Mouse (Mus musculus) heart, adult 2 months (tissue): Measurements from ENCODE around the gene Smg6. TPM values are rescaled to one million over a fixed set of nuclear protein-coding genes. Genes with fewer than 3 reads are reported as not detected.

ENCODE experiments used
- DNase-seq, 2 experiments: peaks; one replicate each; pipeline ENCODE4 v3.0.0; 2021
- H3K27ac ChIP-seq: fragments of 200-600 bp; 2 replicates; pipeline ENCODE4 v1.8.1; 2022
- H3K27me3 ChIP-seq: fragments of 200-500 bp; 2 replicates; pipeline ENCODE4 v1.6.1; 2012; ENCODE audit warnings: mild to moderate bottlenecking, low read length, inconsistent platforms, mixed read lengths; ENCODE audit not compliant: control insufficient read depth, insufficient read depth
- H3K36me3 ChIP-seq: fragments of 200-500 bp; 2 replicates; pipeline ENCODE4 v1.6.1; 2012; ENCODE audit warnings: low read length, inconsistent platforms; ENCODE audit not compliant: control insufficient read depth, insufficient read depth
- H3K4me1 ChIP-seq: fragments of 200-500 bp; 2 replicates; pipeline ENCODE4 v1.6.1; 2011; ENCODE audit warnings: low read length; ENCODE audit not compliant: control insufficient read depth, insufficient read depth
- H3K4me3 ChIP-seq: fragments of 200-600 bp; 2 replicates; pipeline ENCODE4 v1.8.1; 2022
- H3K79me2 ChIP-seq: fragments of 200-500 bp; replicated peaks from 2 replicates; pipeline ENCODE4 v1.6.1; 2012; ENCODE audit warnings: mild to moderate bottlenecking, inconsistent platforms, low read length, moderate library complexity, mixed read lengths; ENCODE audit not compliant: control insufficient read depth, insufficient read depth
- H3K9ac ChIP-seq: fragments of 200-500 bp; 2 replicates; pipeline ENCODE4 v1.6.1; 2012; ENCODE audit warnings: low read depth, mild to moderate bottlenecking, control low read depth, inconsistent platforms, low read length, mixed read lengths
- CTCF ChIP-seq: fragments of 200-600 bp; IDR thresholded peaks from 2 replicates; pipeline ENCODE4 v1.8.1; 2022; ENCODE audit warnings: antibody characterized with exemption, mild to moderate bottlenecking, moderate library complexity
- EP300 ChIP-seq: fragments of 200-500 bp; IDR thresholded peaks from 2 replicates; pipeline ENCODE4 v1.6.1; 2011; ENCODE audit warnings: low read depth, low read length, control low read depth; ENCODE audit not compliant: insufficient read depth
- POLR2A ChIP-seq: fragments of 200-500 bp; IDR thresholded peaks from 2 replicates; pipeline ENCODE4 v1.6.1; 2011; ENCODE audit warnings: mild to moderate bottlenecking, low read depth, low read length, control low read depth; ENCODE audit not compliant: insufficient read depth
- WGBS: fragments of 180-500 bp; shearing (Covaris S2); methylation state at CpG from one replicate; pipeline ENCODE4 v1.1.7; 2018; 5-methylcytosine and 5-hydroxymethylcytosine counted together
- intact Hi-C: fragments of 180-260 bp; cut with DNase I; formaldehyde crosslinking; loops from one replicate; pipeline ENCODE4 v1.15.1; 2025
- polyA plus RNA-seq: library from polyadenylated mRNA; depleted of rRNA; stranded (reverse); fragments of >200 nt; gene quantifications from 2 replicates; pipeline ENCODE4 v1.2.3, GENCODE M21; 2012
- total RNA-seq, 2 experiments: library from RNA; stranded (reverse); gene quantifications; 2 replicates each; pipeline ENCODE4 v1.2.3; 2021

Smg6 gene
- total and polyA plus RNA-seq, 3 experiments: 17.8 to 19.5 (median 18.1) TPM

GRCm38 (mm10) chr11:75071352-75071751, 145.7 kb downstream of the Smg6 start:
- Histone ChIP-seq H3K36me3 (peaks cover 3% of the 10 kb centered on the region; the same call in 1 of the 2 replicates), H3K9ac (no peak overlapping the region), H3K27ac (no peak overlapping the region), H3K4me1 (peaks cover 7% of the 10 kb centered on the region), H3K79me2 (no peaks in the 10 kb centered on the region), H3K4me3 (no peak overlapping the region), H3K27me3 (no peaks in the 10 kb centered on the region)
- no peak for DNase-seq
- intact Hi-C loops: no loop called here
- TF ChIP-seq CTCF (no peak), EP300 (no peak), POLR2A (no peak)
- WGBS: 84% methylated on average over 3 of the region's 3 CpGs

DNA sequence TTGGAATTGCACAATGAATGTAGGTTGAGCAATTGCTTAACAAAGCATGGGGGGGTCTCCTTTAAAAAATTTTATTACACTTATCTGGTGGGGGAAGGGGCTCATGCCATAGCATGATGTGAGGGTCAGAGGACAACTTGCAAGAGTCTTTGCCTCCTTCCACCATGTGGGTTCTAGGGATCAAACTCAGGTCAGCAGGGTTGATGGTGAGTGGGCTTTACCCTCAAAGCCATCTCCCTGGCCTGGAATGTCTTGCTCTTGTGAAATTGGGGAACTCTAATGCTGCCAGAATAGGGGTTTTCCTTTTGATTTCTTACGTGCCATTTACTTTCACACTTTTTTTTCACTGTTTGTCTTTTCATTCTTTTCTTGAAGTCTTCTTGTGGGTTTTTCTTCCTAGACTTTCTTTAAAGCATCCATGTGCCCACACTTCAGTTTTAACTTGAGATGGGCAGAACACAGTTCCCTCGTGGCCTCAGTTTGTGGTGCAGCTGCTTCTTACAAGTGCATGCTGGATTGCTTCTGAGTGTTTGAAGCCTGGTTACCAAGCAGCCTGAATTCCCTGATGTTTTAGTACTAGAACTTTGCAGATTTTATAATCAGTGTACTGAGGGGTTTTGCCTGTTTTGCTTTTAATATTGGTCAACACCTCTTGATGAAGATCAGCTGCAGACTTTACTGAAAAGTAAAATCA, 147.5 kb downstream of the Smg6 start:
- intact Hi-C loops: no loop called here
- peak in 1 of 2 experiments; percentile 17 for DNase-seq
- no peak overlapping the region for H3K9ac ChIP-seq
- no peak overlapping the region for H3K4me3 ChIP-seq
- TF ChIP-seq CTCF (peak; percentile 18; the same call in 1 of the 2 replicates), EP300 (no peak), POLR2A (no peak)
- no peaks in the 10 kb centered on the region for H3K79me2 ChIP-seq
- peaks cover 3% of the 10 kb centered on the region; the same call in 1 of the 2 replicates for H3K36me3 ChIP-seq
- 54% methylated on average over 2 of the region's 2 CpGs for WGBS
- H3K27ac ChIP-seq: peak overlapping the region; percentile 43
- peaks cover 7% of the 10 kb centered on the region for H3K4me1 ChIP-seq
- H3K27me3 ChIP-seq: no peaks in the 10 kb centered on the region

DNA sequence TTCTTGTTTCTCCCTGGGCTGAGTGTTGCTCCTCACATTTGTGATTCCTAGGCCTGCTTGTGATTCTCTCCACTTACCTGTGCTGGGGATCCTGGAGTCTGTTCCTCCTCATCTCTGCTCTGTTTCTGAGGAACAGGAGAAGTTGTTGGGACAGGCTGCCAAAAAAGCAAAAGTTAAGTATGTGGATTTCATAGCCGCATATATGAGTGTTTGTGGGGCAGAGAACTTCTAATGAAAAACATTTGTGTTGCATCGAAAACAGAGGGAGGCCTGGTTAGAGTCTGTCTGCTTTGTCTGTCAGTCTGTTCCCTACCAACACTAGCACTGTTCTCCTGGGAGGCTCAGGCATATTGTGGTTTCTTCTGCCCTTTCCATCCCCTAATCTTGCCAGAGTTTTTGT, 148.1 kb downstream of the Smg6 start:
- WGBS: 70% methylated on average over 2 of the region's 2 CpGs
- H3K4me3 ChIP-seq: no peak overlapping the region
- intact Hi-C loops: no loop called here
- peak overlapping the region; percentile 43 for H3K27ac ChIP-seq
- peak overlapping the region; percentile 41 for H3K9ac ChIP-seq
- H3K4me1 ChIP-seq: peaks cover 7% of the 10 kb centered on the region
- peaks cover 3% of the 10 kb centered on the region; the same call in 1 of the 2 replicates for H3K36me3 ChIP-seq
- TF ChIP-seq EP300 (no peak), POLR2A (no peak), CTCF (no peak)
- DNase-seq: no peak
- no peaks in the 10 kb centered on the region for H3K79me2 ChIP-seq
- no peaks in the 10 kb centered on the region for H3K27me3 ChIP-seq

DNA sequence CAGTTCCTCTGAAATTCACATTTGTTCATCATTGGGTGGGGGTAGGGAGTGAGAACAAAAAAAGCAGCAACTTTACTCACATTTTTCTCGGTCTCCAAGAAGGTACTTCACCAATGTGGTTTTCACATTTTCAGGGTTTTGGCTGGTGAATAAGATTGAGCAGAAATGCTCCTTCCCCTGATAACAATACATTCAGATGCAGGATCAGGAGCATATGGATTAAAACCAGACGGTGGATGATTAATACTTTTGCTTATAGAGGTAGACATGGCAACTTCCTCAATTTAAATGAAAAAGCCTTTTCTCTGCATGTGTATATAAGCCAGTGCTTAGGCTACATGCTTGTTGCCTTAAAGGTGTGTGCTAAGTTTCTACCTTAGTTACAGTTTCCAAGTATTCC, 148.9 kb downstream of the Smg6 start:
- no peak for DNase-seq
- Histone ChIP-seq H3K9ac (no peak overlapping the region), H3K36me3 (peaks cover 3% of the 10 kb centered on the region; the same call in 1 of the 2 replicates), H3K79me2 (no peaks in the 10 kb centered on the region), H3K27me3 (no peaks in the 10 kb centered on the region), H3K4me1 (peaks cover 7% of the 10 kb centered on the region), H3K4me3 (no peak overlapping the region), H3K27ac (no peak overlapping the region; the same call in 1 of the 2 replicates)
- 47% methylated on average over 2 of the region's 2 CpGs for WGBS
- TF ChIP-seq EP300 (no peak), CTCF (no peak), POLR2A (no peak)
- intact Hi-C loops: no loop called here

DNA sequence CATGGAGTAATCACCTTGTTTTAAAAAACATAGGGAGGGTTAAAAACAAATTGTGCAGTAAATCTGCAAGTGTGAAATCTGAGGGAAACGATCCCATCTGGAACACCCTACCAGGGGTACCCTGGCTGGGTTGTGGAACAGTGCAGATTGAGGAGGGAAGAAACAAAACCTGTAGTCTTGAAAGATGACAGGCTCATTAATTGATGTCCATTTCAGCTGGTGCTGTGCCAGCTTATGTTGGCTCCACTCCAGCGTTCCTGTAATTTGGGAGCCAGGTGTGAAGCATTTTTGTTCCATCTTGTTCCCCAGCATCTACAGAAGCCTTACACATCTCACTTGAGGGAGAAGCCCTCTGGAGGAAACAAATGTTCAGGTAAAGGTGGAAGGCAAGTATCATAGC, 153.0 kb downstream of the Smg6 start:
- 66% methylated on average over 2 of the region's 2 CpGs for WGBS
- Histone ChIP-seq H3K9ac (no peak overlapping the region), H3K27me3 (no peaks in the 10 kb centered on the region), H3K4me1 (peaks cover 6% of the 10 kb centered on the region), H3K4me3 (no peak overlapping the region), H3K36me3 (peaks cover 3% of the 10 kb centered on the region; the same call in 1 of the 2 replicates), H3K79me2 (no peaks in the 10 kb centered on the region), H3K27ac (no peak overlapping the region)
- DNase-seq: no peak
- intact Hi-C loops: no loop called here
- TF ChIP-seq POLR2A (no peak), EP300 (no peak), CTCF (no peak)

GRCm38 (mm10) chr11:75083031-75083430, 157.4 kb downstream of the Smg6 start:
- peaks cover 3% of the 10 kb centered on the region; the same call in 1 of the 2 replicates for H3K4me1 ChIP-seq
- 41% methylated on average over 1 of the region's 1 CpGs for WGBS
- H3K27ac ChIP-seq: no peak overlapping the region; the same call in 1 of the 2 replicates
- H3K9ac ChIP-seq: no peak overlapping the region
- no peaks in the 10 kb centered on the region for H3K79me2 ChIP-seq
- H3K36me3 ChIP-seq: peaks cover 3% of the 10 kb centered on the region; the same call in 1 of the 2 replicates
- no peaks in the 10 kb centered on the region for H3K27me3 ChIP-seq
- H3K4me3 ChIP-seq: no peak overlapping the region
- intact Hi-C loops: loop anchor here (5.0 kb wide), 1 partner anchor 91 kb away; no protein-coding TSS in a partner anchor
- DNase-seq: no peak
- 0 out of 2 replicates have a peak, but pooled peaks have one; percentile 8 for TF ChIP-seq CTCF
- TF ChIP-seq EP300: no peak
